Mouse (Mus musculus) mouse embryonic stem cell (cell line): ENCODE results near the gene Gm20822.
"Not testable (repeated sequence)": the region's sequence is repeated elsewhere in the genome, so short reads cannot be mapped to it uniquely, and the experiment has no call there.

Experiments used
- in situ Hi-C, 2 experiments: fragments of 300-500 bp; cut with MboI; formaldehyde crosslinking; loops; 1 replicate in 1 of 2; 3 replicates in 1 of 2; pipeline ENCODE4 v1.14.3; 2019 to 2020; ENCODE audit warnings: low sequenced_read_pairs in 2 of 2, low pct_unique_long_range_greater_than_20kb in 1 of 2, mixed read lengths in 1 of 2; ENCODE audit not compliant: unreplicated experiment in 1 of 2

The Gm20822 gene

DNA sequence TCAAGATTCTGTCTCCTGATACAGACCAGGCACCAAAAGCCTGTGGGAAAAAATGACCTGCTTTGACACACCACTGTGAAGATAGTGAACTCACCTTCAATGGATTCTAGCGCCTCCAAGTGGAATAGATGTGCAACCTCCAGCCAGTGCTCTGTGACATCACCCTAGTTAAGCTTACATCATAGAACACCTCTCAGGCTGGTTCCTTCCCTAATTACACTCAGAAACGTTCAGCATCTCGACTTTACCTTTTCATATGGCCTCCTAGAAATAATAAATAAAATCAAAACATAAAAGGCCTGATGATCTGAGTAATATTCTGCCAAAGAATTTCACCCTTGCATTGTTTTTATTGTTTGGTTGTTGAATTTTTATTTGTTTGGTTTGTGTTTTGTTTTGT, at the start of gene Gm20822:
Gene Gm20822, minus strand, starts transcription at position 101 of the 400 bp plus-strand sequence.
- in situ Hi-C loops: not testable (repeated sequence)
